Mouse (Mus musculus) heart, adult 8-10 months (tissue): ENCODE measurements around the gene 2410002F23Rik. TPM values are rescaled to one million over a fixed set of nuclear protein-coding genes. Genes with fewer than 3 reads are reported as not detected.
"Not testable (repeated sequence)": the region's sequence is repeated elsewhere in the genome, so short reads cannot be mapped to it uniquely, and the experiment has no call there.

Source experiments
- DNase-seq: peaks from one replicate; pipeline ENCODE4 v3.0.0; 2022; ENCODE audit warnings: low spot score
- total RNA-seq, 4 experiments: library from RNA; stranded (reverse); gene quantifications; 2 replicates each; pipeline ENCODE4 v1.2.4; 2022

Gene 2410002F23Rik
- total RNA-seq = 10 to 100 TPM in 3 of 4 experiments, 1 to 10 TPM in 1; 8.9 to 18.2 (median 13.7) TPM

- DNase-seq = peak; percentile 93
Measured at GRCm38 (mm10) chr7:44246055-44246983, at the start of gene 2410002F23Rik, which contains the start of gene 1700028J19Rik. Gene 2410002F23Rik (plus strand): TSS chr7:44246722. Gene 1700028J19Rik (minus strand): TSS chr7:44246695.

GRCm38 (mm10) chr7:44197891-44198290 is 48.6 kb upstream of the 2410002F23Rik start, which contains the start of gene Klk1b3:
Gene Klk1b3 (plus strand): TSS chr7:44198191.
- DNase-seq = no peak

DNA sequence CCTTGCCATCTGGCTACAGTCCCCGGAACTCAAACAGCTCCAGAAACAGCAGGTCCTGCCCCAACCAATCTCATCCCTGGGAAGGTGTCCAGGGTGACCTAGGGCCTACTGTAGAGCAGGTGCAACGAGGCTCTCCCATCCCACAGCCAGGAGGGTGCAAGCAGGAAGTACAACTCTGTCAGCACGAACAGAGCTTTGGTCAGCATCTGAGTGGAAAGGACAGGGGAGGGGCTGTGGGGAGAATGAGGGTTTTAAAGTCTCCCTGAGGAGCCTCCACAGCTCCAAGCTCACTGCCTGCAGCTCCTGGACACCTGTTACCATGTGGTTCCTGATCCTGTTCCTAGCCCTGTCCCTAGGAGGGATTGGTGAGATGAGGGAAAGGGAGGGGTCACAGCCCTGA is 39.4 kb upstream of the 2410002F23Rik start, which contains the start of gene Klk1b4:
TSS of gene Klk1b4 (plus strand) at position 301 of the 400 bp plus-strand sequence.
- not testable (repeated sequence) for DNase-seq

GRCm38 (mm10) chr7:44208307-44208706 is 38.2 kb upstream of the 2410002F23Rik start:
- DNase-seq = no peak

DNA sequence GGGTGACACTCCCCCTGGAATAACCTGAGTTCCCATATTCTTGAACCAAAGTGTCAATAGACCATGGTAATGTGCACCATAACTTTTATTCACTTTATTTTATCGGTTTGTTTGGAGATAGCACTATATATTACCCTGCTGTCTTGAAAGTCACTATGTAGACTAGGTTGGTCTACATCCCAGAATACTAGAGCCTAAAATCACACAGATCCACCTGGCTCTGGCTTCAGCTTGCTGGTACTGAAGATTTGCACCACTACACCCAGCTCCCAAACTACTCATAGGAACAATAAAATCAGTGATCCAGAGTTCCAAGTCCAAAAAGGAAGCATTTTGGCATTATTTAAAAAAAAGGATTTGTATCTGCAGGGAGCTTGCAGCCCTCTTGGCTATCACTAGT is 30.9 kb upstream of the 2410002F23Rik start, which contains the start of gene Klk1b5:
TSS of gene Klk1b5 (plus strand) at position 301 of the 400 bp plus-strand sequence.
- no peak for DNase-seq

- DNase-seq = not testable (repeated sequence)
Measured at GRCm38 (mm10) chr7:44221601-44222000, 24.9 kb upstream of the 2410002F23Rik start.

DNA sequence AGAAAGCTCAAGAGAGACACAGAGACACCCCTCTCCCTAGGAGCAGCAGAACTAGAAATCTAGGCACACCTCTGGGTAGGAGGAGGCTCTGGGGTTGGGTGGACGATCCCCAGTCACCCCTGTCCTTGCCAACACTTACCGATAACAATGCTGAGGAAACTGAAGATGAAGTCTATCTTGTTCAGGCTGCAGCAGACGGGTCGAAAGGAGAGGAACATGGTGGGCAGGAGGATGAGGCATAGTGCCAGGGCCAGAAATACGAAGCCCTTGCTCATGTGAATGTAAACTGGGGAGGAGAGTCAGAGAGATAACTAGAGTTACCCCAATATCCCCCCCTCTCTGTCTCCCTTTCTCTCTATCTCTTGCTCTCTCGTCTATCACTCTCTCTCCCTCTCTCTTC is 24.2 kb upstream of the 2410002F23Rik start:
- not testable (repeated sequence) for DNase-seq

- DNase-seq = no peak
Measured at GRCm38 (mm10) chr7:44225076-44225475, 21.4 kb upstream of the 2410002F23Rik start, which contains the start of gene Klk1. Gene Klk1 (plus strand): TSS chr7:44225360.

DNA sequence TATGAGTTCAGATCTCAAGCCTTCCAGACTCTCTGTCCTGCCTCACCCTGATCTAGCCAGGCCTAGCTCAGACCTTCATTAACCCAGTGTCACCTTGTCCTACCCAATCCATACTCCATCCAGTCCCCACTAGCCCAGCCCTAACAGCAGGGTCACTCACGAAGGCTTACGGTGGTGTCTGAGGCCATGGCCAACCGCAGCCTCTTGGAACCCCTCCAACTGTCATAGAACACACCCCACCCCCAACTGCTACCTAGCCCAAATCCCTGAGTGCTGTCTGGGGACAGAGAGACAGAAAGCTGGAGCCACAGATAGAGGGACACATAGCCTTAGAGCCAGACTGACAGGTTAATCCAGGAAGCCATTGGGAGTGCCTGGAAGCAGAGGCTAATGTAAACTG is 10.6 kb upstream of the 2410002F23Rik start, which contains the start of gene Gm36864:
TSS of gene Gm36864 (plus strand) at position 269 of the 400 bp plus-strand sequence.
- no peak for DNase-seq

DNA sequence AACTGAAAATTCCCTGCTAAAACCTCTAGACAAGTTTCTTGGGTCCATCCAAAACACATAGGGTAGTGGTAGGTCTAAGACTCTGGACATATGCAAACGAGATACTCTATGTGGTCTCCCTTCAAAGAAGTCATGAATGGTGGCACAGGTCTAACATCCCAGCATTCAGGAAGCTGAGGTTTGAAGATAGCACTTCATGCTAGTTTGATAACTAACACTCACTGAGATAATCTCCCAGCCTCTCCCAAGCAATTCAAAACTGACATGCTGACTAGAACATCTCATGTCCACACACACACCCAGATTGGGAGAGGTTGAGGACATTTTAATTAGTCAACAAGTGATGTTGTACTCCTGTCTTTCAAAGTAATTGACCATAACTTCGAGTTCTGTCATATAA is 6.6 kb upstream of the 2410002F23Rik start:
- no peak for DNase-seq

GRCm38 (mm10) chr7:44240712-44241111 is 5.8 kb upstream of the 2410002F23Rik start:
- no peak for DNase-seq

GRCm38 (mm10) chr7:44241163-44241562 is 5.4 kb upstream of the 2410002F23Rik start:
- no peak for DNase-seq

DNA sequence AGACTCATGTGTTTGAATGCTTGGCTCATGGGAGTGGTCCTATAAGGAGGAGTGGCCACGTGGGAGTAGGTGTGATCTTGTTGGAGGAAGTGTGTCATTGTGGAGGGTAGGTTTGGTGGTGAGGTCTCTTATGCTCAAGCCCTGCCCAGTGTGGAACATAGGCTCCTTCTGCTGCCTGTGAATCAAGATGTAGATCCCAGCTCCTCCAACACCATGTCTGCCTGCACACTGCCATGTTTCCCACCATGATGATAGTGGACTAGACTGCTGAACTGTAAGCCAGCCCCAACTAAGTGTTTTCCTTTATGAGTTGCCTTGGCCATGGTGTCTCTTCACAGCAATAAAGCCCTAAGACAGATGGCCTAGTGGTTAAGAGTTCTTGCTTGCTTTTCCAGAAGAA is 2.4 kb upstream of the 2410002F23Rik start:
- no peak for DNase-seq

DNA sequence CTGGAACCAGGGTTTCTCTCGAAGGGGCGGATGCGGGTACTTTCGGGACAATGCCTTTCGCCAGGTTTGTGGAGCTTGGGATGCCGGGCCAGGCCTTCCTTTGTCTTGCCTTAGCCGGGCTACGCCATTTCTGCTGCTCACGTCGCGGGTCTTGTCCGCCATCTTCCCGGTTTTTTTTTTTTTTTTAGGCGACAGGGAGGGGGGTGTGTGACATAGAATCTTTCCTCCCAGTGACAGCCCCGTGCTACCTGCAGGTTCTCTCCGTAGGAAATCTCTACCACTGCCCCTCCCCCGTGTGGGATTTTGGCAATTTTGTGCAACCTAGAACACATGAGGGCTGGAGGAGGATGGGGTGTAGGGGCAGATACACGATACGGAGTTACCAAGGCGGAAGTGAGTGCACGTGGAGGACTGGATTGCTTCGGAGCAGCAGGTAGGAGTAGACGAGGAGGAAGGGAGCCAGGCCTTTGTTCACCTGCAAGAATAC is 505 bp downstream of the 2410002F23Rik start:
- DNase-seq = peak; percentile 20

DNA sequence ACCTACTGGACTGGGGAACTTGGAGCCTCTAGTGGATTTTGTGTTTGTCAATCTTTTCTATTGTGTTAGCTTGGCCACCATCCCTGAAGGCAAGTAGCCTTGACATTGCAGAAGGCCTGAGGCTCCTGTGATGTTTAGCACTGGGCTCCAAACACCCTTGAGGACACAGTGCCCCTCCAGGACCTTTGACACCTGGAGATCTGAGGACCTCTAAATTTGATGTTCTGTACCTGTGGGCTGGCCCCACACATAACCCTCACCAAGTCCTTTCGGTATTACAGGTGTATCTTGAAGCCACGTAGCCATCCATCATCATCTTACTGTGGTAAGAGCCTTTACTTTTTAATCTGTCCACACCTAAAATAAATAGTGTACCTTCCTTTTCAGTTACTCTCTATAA is 1.4 kb downstream of the 2410002F23Rik start:
- DNase-seq = no peak

DNA sequence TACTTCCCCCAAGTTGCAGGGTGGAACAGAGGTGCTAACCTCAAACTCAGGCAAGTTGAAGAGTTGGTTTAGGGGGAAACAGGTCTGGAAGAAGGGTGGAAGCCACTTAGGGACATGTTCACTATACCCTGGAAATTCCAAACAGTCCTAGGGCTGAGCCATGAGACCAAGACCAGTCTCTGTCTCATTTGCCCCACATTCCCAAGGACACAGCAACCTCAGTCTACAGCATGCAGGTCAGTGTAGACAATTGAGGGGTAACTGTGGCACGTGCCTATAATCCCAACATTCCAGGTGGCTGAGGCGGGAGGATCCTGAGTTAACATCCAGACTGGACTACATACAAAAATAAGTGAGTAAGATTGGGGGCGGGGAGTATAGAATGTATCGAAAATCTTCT is 2.7 kb downstream of the 2410002F23Rik start:
- DNase-seq = no peak

DNA sequence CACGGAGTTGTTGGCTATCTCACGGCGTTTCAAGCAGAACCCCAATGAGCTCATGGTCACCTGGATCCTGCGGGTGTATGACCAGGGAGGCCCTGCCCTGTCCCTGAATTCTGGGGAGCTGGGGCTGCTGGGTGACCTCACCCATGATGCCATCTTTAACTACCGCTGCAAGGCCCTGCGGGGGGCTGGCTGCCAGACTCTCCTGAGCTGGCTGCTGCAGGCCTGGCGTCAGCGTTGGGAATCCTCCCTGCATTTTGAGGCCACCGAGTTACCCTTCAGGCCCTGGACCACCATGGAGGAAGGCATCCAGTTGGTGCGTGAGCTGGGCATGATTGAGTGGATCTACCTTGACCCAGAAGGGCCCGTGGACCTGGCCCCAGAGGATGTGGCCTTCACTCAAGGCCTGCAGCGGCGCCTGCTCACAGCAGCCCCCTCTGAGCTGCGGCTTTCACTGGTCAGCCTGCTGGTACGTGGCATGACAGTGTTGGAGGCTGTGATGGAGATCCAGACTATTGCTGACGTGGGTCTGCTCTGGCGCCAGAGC is 4.3 kb downstream of the 2410002F23Rik start:
- not testable (repeated sequence) for DNase-seq

GRCm38 (mm10) chr7:44253023-44253616 is 6.6 kb downstream of the 2410002F23Rik start:
- no peak for DNase-seq

DNA sequence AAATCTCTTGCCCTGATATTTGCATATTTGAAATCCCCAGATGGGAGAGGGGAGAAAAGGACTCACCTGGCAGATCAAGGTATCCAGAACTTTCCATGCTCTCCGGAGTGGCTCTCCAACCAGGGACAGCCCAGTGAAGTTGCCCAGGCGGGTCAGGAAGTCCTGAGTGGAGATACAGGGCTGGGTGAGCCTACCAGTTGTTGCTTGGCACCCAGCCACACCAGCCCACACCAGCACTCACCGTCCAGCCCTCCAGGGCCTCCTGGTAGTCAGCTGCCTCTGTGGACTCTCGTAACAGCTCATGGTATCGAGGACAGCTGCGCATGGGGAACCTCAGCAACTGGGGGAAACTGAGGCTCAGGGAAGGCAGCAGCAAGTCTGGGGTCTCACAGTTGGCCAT is 8.4 kb downstream of the 2410002F23Rik start:
- no peak for DNase-seq

- no peak for DNase-seq
Measured at GRCm38 (mm10) chr7:44257278-44257677, 10.8 kb downstream of the 2410002F23Rik start, which contains the start of gene Acp4. Gene Acp4 (minus strand): TSS chr7:44257378.

GRCm38 (mm10) chr7:44260410-44260809 is 13.9 kb downstream of the 2410002F23Rik start:
- DNase-seq = no peak

- no peak for DNase-seq
Measured at GRCm38 (mm10) chr7:44261147-44261546, 14.6 kb downstream of the 2410002F23Rik start, which contains the start of gene Gm15517. Gene Gm15517 (plus strand): TSS chr7:44261447.
